Mouse (Mus musculus) CH12.LX (cell line): ENCODE measurements around the gene Fance. TPM values are rescaled to one million over a fixed set of nuclear protein-coding genes. Genes with fewer than 3 reads are reported as not detected.
A peak's percentile ranks its signal among the peaks of the same experiment; 100 is the strongest.

ENCODE experiments used
- DNase-seq: peaks from one replicate; pipeline ENCODE4 v3.0.0-alpha.2; 2013; ENCODE audit errors: extremely low read depth
- H3K27ac ChIP-seq: 2 replicates; pipeline ENCODE4 v1.5.1; 2012; ENCODE audit warnings: low read depth, mild to moderate bottlenecking, control low read depth, moderate library complexity; ENCODE audit not compliant: insufficient read depth
- H3K27me3 ChIP-seq: replicated peaks from 2 replicates; pipeline ENCODE3; 2012; ENCODE audit warnings: inconsistent platforms
- H3K36me3 ChIP-seq, 2 experiments: replicated peaks in 1 of 2; 2 replicates each; pipeline versions ENCODE3 to v1.6.1; 2012; ENCODE audit warnings: inconsistent platforms in 1 of 2, low read length in 1 of 2, mild to moderate bottlenecking in 1 of 2, mixed read lengths in 1 of 2, moderate library complexity in 1 of 2; ENCODE audit not compliant: control insufficient read depth in 1 of 2, insufficient read depth in 1 of 2
- H3K4me1 ChIP-seq, 2 experiments: 2 replicates each; pipeline ENCODE4 v1.6.1; 2012; ENCODE audit warnings: inconsistent platforms in 1 of 2, moderate library complexity in 1 of 2; ENCODE audit not compliant: insufficient read depth in 2 of 2, control insufficient read depth in 1 of 2
- H3K4me2 ChIP-seq: 2 replicates; pipeline ENCODE4 v1.6.1; 2012; ENCODE audit warnings: low read depth, mild to moderate bottlenecking, control low read depth; ENCODE audit not compliant: poor library complexity, insufficient read depth, severe bottlenecking
- H3K4me3 ChIP-seq, 3 experiments: fragments of 150-350 bp in 1 of 3; sonication (generic) in 1 of 3; replicated peaks in 1 of 3; 2 replicates each; pipeline versions ENCODE3 to v1.5.1; 2011 to 2012; ENCODE audit warnings: low read depth in 2 of 3, low read length in 2 of 3, mild to moderate bottlenecking in 2 of 3, moderate library complexity in 2 of 3, control low read depth in 1 of 3, improper control_type of control experiment in 1 of 3, inconsistent platforms in 1 of 3, mixed read lengths in 1 of 3; ENCODE audit not compliant: poor library complexity in 1 of 3
- H3K79me2 ChIP-seq: replicated peaks from 2 replicates; pipeline ENCODE4 v1.6.1; 2012; ENCODE audit warnings: mild to moderate bottlenecking, moderate library complexity; ENCODE audit not compliant: control insufficient read depth, poor library complexity, insufficient read depth, severe bottlenecking; ENCODE audit errors: extremely low read depth
- H3K9ac ChIP-seq: 2 replicates; pipeline ENCODE4 v1.6.1; 2012; ENCODE audit warnings: low read depth, mild to moderate bottlenecking, control low read depth, moderate library complexity; ENCODE audit not compliant: insufficient read depth
- H3K9me3 ChIP-seq: replicated peaks from 2 replicates; pipeline ENCODE3; 2012; ENCODE audit warnings: low read length, inconsistent platforms, mixed read lengths
- BHLHE40 ChIP-seq: IDR thresholded peaks from 2 replicates; pipeline ENCODE4 v1.6.1; 2011; ENCODE audit warnings: mild to moderate bottlenecking, low read depth, low read length, improper control_type of control experiment
- CHD1 ChIP-seq: IDR thresholded peaks from 2 replicates; pipeline ENCODE4 v1.6.1; 2012; ENCODE audit warnings: low read depth, low read length, improper control_type of control experiment, inconsistent platforms
- CHD2 ChIP-seq: IDR thresholded peaks from 2 replicates; pipeline ENCODE4 v1.6.1; 2011; ENCODE audit warnings: low read length, improper control_type of control experiment
- CTCF ChIP-seq, 2 experiments: IDR thresholded peaks in 1 of 2; conservative IDR thresholded peaks in 1 of 2; 2 replicates each; pipeline ENCODE4 v1.5.1; 2011 to 2012; ENCODE audit warnings: low read depth in 2 of 2, low read length in 2 of 2, improper control_type of control experiment in 1 of 2, inconsistent platforms in 1 of 2, mild to moderate bottlenecking in 1 of 2, moderate library complexity in 1 of 2
- E2F4 ChIP-seq: IDR thresholded peaks from 2 replicates; pipeline ENCODE4 v1.6.1; 2011; ENCODE audit warnings: low read depth, low read length, improper control_type of control experiment; ENCODE audit not compliant: insufficient replicate concordance
- EP300 ChIP-seq: IDR thresholded peaks from 2 replicates; pipeline ENCODE4 v1.6.1; 2011; ENCODE audit warnings: low read length, improper control_type of control experiment
- ETS1 ChIP-seq: conservative IDR thresholded peaks from 2 replicates; pipeline ENCODE4 v1.6.1; 2012; ENCODE audit warnings: low read depth, mild to moderate bottlenecking, inconsistent platforms, low read length, improper control_type of control experiment, moderate library complexity
- IRF4 ChIP-seq: IDR thresholded peaks from 2 replicates; pipeline ENCODE4 v1.6.1; 2014; ENCODE audit warnings: low read depth, mild to moderate bottlenecking, inconsistent platforms, low read length, improper control_type of control experiment
- JUN ChIP-seq: IDR thresholded peaks from 2 replicates; pipeline ENCODE4 v1.6.1; 2011; ENCODE audit warnings: low read depth, mild to moderate bottlenecking, low read length, improper control_type of control experiment, moderate library complexity; ENCODE audit not compliant: insufficient read depth
- JUND ChIP-seq: conservative IDR thresholded peaks from 2 replicates; pipeline ENCODE4 v1.6.1; 2011; ENCODE audit warnings: low read depth, low read length, improper control_type of control experiment
- KAT2A ChIP-seq: IDR thresholded peaks from 2 replicates; pipeline ENCODE4 v1.6.1; 2012; ENCODE audit warnings: low read length, improper control_type of control experiment, inconsistent platforms; ENCODE audit not compliant: insufficient replicate concordance
- MAX ChIP-seq: IDR thresholded peaks from 2 replicates; pipeline ENCODE4 v1.6.1; 2011; ENCODE audit warnings: low read length, improper control_type of control experiment
- MAZ ChIP-seq: IDR thresholded peaks from 2 replicates; pipeline ENCODE4 v1.6.1; 2012; ENCODE audit warnings: low read depth, mild to moderate bottlenecking, inconsistent platforms, low read length, improper control_type of control experiment, moderate library complexity
- MEF2A ChIP-seq: IDR thresholded peaks from 2 replicates; pipeline ENCODE4 v1.6.1; 2014; ENCODE audit warnings: low read depth, mild to moderate bottlenecking, inconsistent platforms, low read length, improper control_type of control experiment, borderline replicate concordance
- MXI1 ChIP-seq: IDR thresholded peaks from 2 replicates; pipeline ENCODE4 v1.6.1; 2011; ENCODE audit warnings: mild to moderate bottlenecking, low read depth, low read length, improper control_type of control experiment
- MYC ChIP-seq: IDR thresholded peaks from 2 replicates; pipeline ENCODE4 v1.6.1; 2011; ENCODE audit warnings: low read depth, mild to moderate bottlenecking, improper control_type of control experiment, low read length
- NELFE ChIP-seq: IDR thresholded peaks from 2 replicates; pipeline ENCODE4 v1.6.1; 2011; ENCODE audit warnings: low read depth, low read length, improper control_type of control experiment
- NRF1 ChIP-seq: IDR thresholded peaks from 2 replicates; pipeline ENCODE4 v1.6.1; 2014; ENCODE audit warnings: low read depth, mild to moderate bottlenecking, inconsistent platforms, low read length, improper control_type of control experiment, moderate library complexity
- RAD21 ChIP-seq: IDR thresholded peaks from 2 replicates; pipeline ENCODE4 v1.6.1; 2011; ENCODE audit warnings: low read depth, mild to moderate bottlenecking, low read length, improper control_type of control experiment, moderate library complexity
- RCOR1 ChIP-seq: conservative IDR thresholded peaks from 2 replicates; pipeline ENCODE4 v1.6.1; 2012; ENCODE audit warnings: low read depth, mild to moderate bottlenecking, inconsistent platforms, low read length, improper control_type of control experiment
- SIN3A ChIP-seq: IDR thresholded peaks from 2 replicates; pipeline ENCODE4 v1.6.1; 2012; ENCODE audit warnings: low read length, improper control_type of control experiment, inconsistent platforms
- SMC3 ChIP-seq: IDR thresholded peaks from 2 replicates; pipeline ENCODE4 v1.6.1; 2011; ENCODE audit warnings: low read depth, low read length, improper control_type of control experiment
- TCF12 ChIP-seq: IDR thresholded peaks from 2 replicates; pipeline ENCODE4 v1.6.1; 2014; ENCODE audit warnings: low read depth, mild to moderate bottlenecking, inconsistent platforms, low read length, improper control_type of control experiment
- UBTF ChIP-seq: IDR thresholded peaks from 2 replicates; pipeline ENCODE4 v1.6.1; 2012; ENCODE audit warnings: low read depth, mild to moderate bottlenecking, inconsistent platforms, low read length, improper control_type of control experiment, moderate library complexity
- ZC3H11A ChIP-seq: IDR thresholded peaks from 2 replicates; pipeline ENCODE4 v1.6.1; 2012; ENCODE audit warnings: low read depth, mild to moderate bottlenecking, inconsistent platforms, low read length, improper control_type of control experiment
- dilution Hi-C: fragments of 300-500 bp; cut with MboI; formaldehyde crosslinking; loops from 2 replicates; pipeline ENCODE4 v1.14.3; 2020; ENCODE audit warnings: low sequenced_read_pairs; ENCODE audit not compliant: extremely low pct_unique_long_range_greater_than_20kb, extremely low pct_ligation_motif_present
- in situ Hi-C: fragments of 300-500 bp; cut with MboI; formaldehyde crosslinking; loops from 3 replicates; pipeline ENCODE4 v1.14.3; 2019; ENCODE audit warnings: low sequenced_read_pairs, low pct_ligation_motif_present, low pct_unique_long_range_greater_than_20kb, mixed read lengths
- polyA plus RNA-seq: library from polyadenylated mRNA; unstranded; fragments of >175 nt; gene quantifications from 2 replicates; pipeline ENCODE4 v1.2.1, GENCODE M21; 2012; ENCODE audit warnings: low read depth; ENCODE audit not compliant: insufficient read length
- total RNA-seq, 2 experiments: library from RNA; depleted of rRNA; stranded (reverse); fragments of 300-350 nt in 1 of 2; fragments of >200 nt in 1 of 2; gene quantifications; 2 replicates each; pipeline ENCODE4 v1.2.3; 2012 to 2014

Gene Fance
- total and polyA plus RNA-seq, 3 experiments, result 17.4 to 37.9 (median 29.6) TPM

- Histone ChIP-seq H3K27me3 (no peaks in the 10 kb centered on the region), H3K4me3 (no peak overlapping the region), H3K9me3 (peaks cover 6% of the 10 kb centered on the region), H3K79me2 (no peaks in the 10 kb centered on the region), H3K4me2 (peak overlapping the region; percentile 86), H3K27ac (peak overlapping the region; percentile 70), H3K36me3 (no peaks in the 10 kb centered on the region), H3K9ac (peak overlapping the region; percentile 53; the same call in 1 of the 2 replicates), H3K4me1 (peaks cover 2 to 31% of the 10 kb centered on the region in 2 experiments; a peak in 3 of 4 replicates)
- dilution Hi-C loops, result no loop called here
- in situ Hi-C loops, result loop anchor here (5.0 to 25.0 kb wide), 2 partner anchors 76 to 221 kb away; partner anchors contain the start of genes Ppard and Tcp11
- peak; percentile 94 for DNase-seq
- TF ChIP-seq MAX (peak; percentile 46; the same call in 1 of the 2 replicates), SIN3A (peak; percentile 57; the same call in 1 of the 2 replicates), ZC3H11A (peak; percentile 80), NELFE (peak; percentile 55; the same call in 1 of the 2 replicates), IRF4 (peak; percentile 48), KAT2A (0 out of 2 replicates have a peak, but pooled peaks have one; percentile 12), CHD1 (no peak), JUND (no peak), MAZ (peak; percentile 57; the same call in 1 of the 2 replicates), MEF2A (no peak), RAD21 (peak; percentile 99), CHD2 (0 out of 2 replicates have a peak, but pooled peaks have one; percentile 9), ETS1 (peak; percentile 69), JUN (no peak), UBTF (no peak), RCOR1 (0 out of 2 replicates have a peak, but pooled peaks have one; percentile 37), E2F4 (no peak), CTCF (conservative IDR thresholded peaks at IDR 0.05 in 1 of 2, IDR thresholded peaks at IDR 0.05 in 1 of 2; ENCODE audit: low read depth in 2 of 2, low read length in 2 of 2) (peak; percentile 87 to 94), EP300 (peak; percentile 54; the same call in 1 of the 2 replicates), MXI1 (peak; percentile 38; the same call in 1 of the 2 replicates), MYC (peak; percentile 65; the same call in 1 of the 2 replicates), NRF1 (0 out of 2 replicates have a peak, but pooled peaks have one; percentile 14), TCF12 (peak; percentile 72; the same call in 1 of the 2 replicates), SMC3 (peak; percentile 95), BHLHE40 (0 out of 2 replicates have a peak, but pooled peaks have one; percentile 27)
Measured at GRCm38 (mm10) chr17:28308297-28309195, 4.8 kb upstream of the Fance start.
